Mouse (Mus musculus) testis, postnatal 10 days (tissue): ENCODE data around the gene Cdca4.

Source experiments
- DNase-seq: peaks from one replicate; pipeline ENCODE4 v3.0.0; 2021; ENCODE audit warnings: low spot score

The Cdca4 gene

GRCm38 (mm10) chr12:112829244-112829864 is at the start of gene Cdca4:
Gene Cdca4 (minus strand): TSS chr12:112829423.
- DNase-seq: peak; percentile 100

- peak; percentile 62 for DNase-seq
Observed at GRCm38 (mm10) chr12:112877607-112878020, 48.4 kb upstream of the Cdca4 start.

GRCm38 (mm10) chr12:112877073-112877576 is 47.9 kb upstream of the Cdca4 start:
- DNase-seq: no peak

GRCm38 (mm10) chr12:112876332-112877072 is 47.3 kb upstream of the Cdca4 start:
- peak; percentile 66 for DNase-seq

GRCm38 (mm10) chr12:112875225-112876013 is 46.2 kb upstream of the Cdca4 start:
- peak; percentile 96 for DNase-seq

- no peak for DNase-seq
Observed at GRCm38 (mm10) chr12:112874199-112874598, 45.0 kb upstream of the Cdca4 start.

GRCm38 (mm10) chr12:112873452-112874190 is 44.4 kb upstream of the Cdca4 start:
- DNase-seq: peak; percentile 79

GRCm38 (mm10) chr12:112872991-112873390 is 43.8 kb upstream of the Cdca4 start:
- DNase-seq: no peak

- DNase-seq: no peak
Observed at GRCm38 (mm10) chr12:112871272-112871671, 42.0 kb upstream of the Cdca4 start.

- no peak for DNase-seq
Observed at GRCm38 (mm10) chr12:112870775-112871174, 41.6 kb upstream of the Cdca4 start.

GRCm38 (mm10) chr12:112869783-112870204 is 40.6 kb upstream of the Cdca4 start:
- no peak for DNase-seq

GRCm38 (mm10) chr12:112868178-112869087 is 39.2 kb upstream of the Cdca4 start, which contains the start of gene Gpr132:
Gene Gpr132 (minus strand): TSS chr12:112868228.
- DNase-seq: no peak

- DNase-seq: no peak
Observed at GRCm38 (mm10) chr12:112867106-112867674, 38.0 kb upstream of the Cdca4 start.

- no peak for DNase-seq
Observed at GRCm38 (mm10) chr12:112866467-112867080, 37.4 kb upstream of the Cdca4 start.

GRCm38 (mm10) chr12:112864804-112865203 is 35.6 kb upstream of the Cdca4 start:
- DNase-seq: no peak

GRCm38 (mm10) chr12:112861911-112862321 is 32.7 kb upstream of the Cdca4 start:
- no peak for DNase-seq

GRCm38 (mm10) chr12:112860765-112861164 is 31.5 kb upstream of the Cdca4 start:
- no peak for DNase-seq

- DNase-seq: no peak
Observed at GRCm38 (mm10) chr12:112859930-112860329, 30.7 kb upstream of the Cdca4 start.

- no peak for DNase-seq
Observed at GRCm38 (mm10) chr12:112858581-112859336, 29.5 kb upstream of the Cdca4 start.
